Mouse (Mus musculus): ENCODE measurements around the gene Tmem97.
"Not testable (repeated sequence)": the region's sequence is repeated elsewhere in the genome, so short reads cannot be mapped to it uniquely, and the experiment has no call there.

Gene Tmem97

DNA sequence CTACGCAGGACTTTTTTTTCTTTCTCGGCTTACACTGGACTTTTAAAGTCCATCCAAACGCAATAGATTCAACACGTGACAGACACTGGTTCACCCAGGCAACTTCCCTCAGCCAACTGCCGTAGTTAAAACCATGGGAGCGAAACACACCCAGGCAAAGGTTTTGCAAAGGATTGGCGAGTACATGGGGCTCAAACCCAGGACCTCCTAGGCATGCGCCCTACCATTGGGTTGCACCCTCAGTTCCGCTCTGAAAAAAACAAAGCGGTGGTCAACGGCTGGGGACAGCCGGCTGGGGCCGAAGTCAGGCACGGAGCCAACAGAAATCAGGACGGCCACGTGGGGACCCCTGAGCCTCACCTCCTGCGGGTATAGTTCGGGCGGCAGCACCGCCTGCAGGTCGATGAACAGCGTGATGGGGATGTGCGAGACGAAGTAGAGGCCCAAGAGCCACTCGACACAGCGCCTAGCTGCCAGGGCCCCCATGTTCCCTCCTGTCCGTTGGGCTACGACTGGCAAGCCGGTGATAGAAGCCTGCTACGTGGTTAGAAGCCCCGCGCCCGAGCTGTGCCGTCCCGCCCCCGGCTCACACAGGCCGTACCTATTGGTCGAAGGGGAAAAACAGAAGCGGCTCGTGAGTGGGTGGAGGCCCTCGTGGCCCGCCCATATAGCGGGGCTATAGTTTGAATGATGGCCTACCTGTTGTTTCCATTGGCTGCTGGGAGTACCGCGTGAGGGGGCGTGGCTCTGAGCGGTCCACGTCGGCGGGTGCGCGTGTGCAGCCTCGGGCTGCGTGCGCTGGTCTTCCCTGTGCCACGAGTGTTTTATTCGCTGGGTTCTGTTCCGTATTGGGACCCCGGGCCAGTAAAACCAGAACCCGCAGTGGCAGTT is at the start of gene Tmem97:
Gene Tmem97 (minus strand): TSS at position 610 of the 891 bp plus-strand sequence.
- CTCF ChIA-PET = interaction anchor here in 2 of 4 experiments (0.5 to 1.4 kb wide), 5 partner anchors 10 to 300 kb away, joined by 3 read pairs; no protein-coding TSS in a partner anchor
- POLR2A ChIA-PET = interaction anchor here in 3 of 4 experiments (0.6 to 13.7 kb wide), 26 partner anchors 7 to 289 kb away, joined by 3 to 205 read pairs (median 4); partner anchors contain the start of genes Ift20 (in 3 of the 3), Poldip2 (in 3 of the 3), Tmem199 (in 3 of the 3) and Tnfaip1 (in 3 of the 3)

DNA sequence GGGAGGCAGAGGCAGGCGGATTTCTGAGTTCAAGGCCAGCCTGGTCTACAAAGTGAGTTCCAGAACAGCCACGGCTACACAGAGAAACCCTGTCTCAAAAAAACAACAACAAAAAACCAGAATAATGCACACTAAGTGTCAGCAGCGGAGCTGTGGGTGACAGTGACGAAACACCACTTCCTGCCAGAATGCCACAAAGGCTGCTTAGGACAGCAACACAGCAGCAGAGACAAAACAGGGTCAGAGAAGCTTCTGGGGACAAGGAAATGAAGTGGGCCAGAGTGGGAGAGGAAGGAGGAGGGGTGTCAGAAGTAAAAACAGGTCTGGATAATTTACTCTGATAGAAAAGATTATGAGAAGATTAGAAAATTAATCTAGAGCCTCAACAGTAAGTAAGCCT is 49.5 kb upstream of the Tmem97 start:
- ChIA-PET CTCF (interaction anchor here in 1 of 4 experiments (0.7 kb wide), 1 partner anchor 11 kb away, joined by 17 read pairs; no protein-coding TSS in a partner anchor), POLR2A (interaction anchor here in 1 of 4 experiments (1.2 kb wide), 1 partner anchor 172 kb away, joined by 3 read pairs; no protein-coding TSS in a partner anchor)

DNA sequence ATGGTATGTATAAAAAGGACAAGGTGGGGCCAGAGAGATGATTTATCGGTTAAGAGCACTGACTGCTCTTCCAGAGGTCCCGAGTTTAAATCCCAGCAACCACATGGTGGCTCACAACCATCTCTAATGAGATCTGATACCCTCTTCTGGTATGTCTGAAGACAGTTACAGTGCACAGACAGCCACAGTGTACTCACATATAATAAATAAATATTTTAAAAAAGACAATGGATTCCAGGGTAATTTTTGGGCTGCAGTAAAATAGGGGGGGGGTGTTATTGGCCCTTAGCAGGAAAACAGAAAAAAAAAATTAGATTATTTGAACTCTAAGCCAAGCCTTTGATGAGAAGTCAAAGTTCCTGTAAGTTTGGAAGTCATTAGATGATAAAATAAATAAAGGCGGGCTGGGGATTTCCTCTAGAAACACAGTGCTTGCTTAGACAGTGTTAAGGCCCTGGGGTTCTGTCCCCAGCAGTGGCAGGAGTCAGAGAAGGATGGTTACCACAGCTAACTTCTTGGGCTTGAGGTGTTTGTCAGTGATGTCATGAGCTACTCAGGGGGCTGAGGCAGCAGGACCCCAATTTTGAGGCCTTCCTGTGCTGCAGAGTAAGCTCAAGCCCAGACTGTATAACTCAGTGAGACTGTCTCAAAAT is 48.3 kb upstream of the Tmem97 start:
- ChIA-PET POLR2A (interaction anchor here in 2 of 4 experiments (0.7 to 1.2 kb wide), 3 partner anchors 98 to 542 kb away, joined by 3 read pairs; partner anchors contain the start of gene Nlk (in 1 of the 2)), CTCF (no interaction called here)

DNA sequence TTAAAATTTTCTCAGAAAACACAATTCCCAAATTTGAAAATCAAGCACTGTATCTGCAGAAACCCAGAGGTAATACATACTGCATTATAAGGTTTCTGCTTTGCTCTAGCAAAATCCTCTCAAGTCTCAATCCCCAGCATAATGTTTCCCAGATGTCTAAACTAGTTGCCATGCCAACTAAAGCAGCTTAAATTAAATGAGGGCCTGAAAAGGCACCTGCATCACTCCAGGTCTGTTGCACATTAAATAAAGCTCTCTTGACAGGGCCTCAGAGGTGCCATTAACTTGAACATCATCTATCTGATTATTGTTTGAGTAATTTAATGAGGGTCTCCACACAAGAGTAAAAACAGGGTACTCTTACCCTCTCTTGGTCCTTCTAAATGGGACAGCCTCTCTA is 46.2 kb upstream of the Tmem97 start:
- ChIA-PET CTCF (no interaction called here), POLR2A (no interaction called here)

DNA sequence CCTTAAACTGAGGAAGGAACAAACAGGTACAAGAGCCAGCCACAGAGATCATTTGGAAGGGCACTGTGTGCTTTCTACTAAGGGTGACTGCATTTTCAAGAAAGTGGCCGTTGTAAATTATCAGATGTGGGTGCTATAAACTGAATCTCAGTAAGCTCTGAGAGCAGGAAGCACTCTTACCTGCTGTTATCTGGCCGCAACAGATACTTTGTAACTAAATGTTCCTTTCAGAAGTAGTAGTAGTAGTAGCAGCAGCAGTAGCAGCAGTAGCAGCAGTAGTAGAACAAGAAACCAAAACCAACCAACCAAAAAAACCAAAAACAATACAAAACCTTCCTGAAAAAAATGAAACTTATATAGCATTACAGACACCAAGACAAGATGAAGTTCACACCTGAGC is 45.2 kb upstream of the Tmem97 start:
- POLR2A ChIA-PET = interaction anchor here in 1 of 4 experiments (0.6 kb wide), 1 partner anchor 12 kb away, joined by 4 read pairs; no protein-coding TSS in a partner anchor
- CTCF ChIA-PET = no interaction called here

DNA sequence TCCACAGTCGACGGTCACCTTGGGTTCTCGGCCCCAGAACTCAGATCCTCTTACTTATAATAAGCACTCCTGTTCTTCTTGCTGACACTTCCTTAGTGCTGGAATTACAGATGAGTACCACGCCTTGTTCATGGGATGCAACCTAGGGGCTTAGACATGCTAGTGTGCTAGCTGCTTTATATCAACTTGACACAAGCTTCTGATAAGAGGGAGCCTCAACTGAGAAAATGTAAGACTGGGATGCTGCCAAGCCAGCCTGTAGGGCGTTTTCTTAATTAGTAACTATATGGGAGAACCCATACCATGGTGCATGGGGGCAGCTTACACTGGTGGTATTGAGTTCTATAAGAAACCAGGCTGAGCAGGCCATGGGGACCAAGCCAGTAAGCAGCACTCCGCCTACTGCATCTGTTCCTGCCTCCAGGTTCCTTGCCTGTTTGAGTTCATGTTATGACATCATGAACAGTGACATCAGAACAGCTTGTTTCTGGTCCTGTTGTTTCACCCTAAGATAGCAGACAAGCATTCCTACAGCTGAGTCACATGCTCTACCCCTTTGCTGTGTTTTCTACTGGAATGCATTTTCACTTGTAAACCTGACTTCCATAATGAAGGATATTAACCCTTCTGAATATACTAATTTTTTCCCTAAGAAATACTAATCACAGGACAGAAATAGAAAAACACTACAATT is 43.8 kb upstream of the Tmem97 start:
- POLR2A ChIA-PET = interaction anchor here in 1 of 4 experiments (1.3 kb wide), 1 partner anchor 12 kb away, joined by 3 read pairs; no protein-coding TSS in a partner anchor
- CTCF ChIA-PET = interaction anchor here in 1 of 4 experiments (0.6 kb wide), 1 partner anchor 219 kb away, joined by 8 read pairs; no protein-coding TSS in a partner anchor

DNA sequence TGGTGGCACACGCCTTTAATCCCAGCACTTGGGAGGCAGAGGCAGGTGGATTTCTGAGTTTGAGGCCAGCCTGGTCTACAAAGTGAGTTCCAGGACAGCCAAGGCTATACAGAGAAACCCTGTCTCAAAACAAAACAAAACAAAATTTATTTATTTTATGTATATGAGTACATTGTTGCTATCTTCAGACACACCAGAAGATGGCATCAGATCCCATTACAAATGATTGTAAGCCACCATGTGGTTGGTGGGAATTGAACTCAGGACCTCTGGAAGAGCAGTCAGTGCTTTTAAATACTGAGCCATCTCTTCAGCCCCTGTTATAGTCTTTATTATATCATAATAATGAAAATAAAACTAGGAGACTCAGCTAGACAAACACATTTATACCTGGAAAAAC is 37.1 kb upstream of the Tmem97 start:
- CTCF ChIA-PET = interaction anchor here in 1 of 4 experiments (1.3 kb wide), 1 partner anchor 309 kb away, joined by 3 read pairs; no protein-coding TSS in a partner anchor
- POLR2A ChIA-PET = not testable (repeated sequence)

DNA sequence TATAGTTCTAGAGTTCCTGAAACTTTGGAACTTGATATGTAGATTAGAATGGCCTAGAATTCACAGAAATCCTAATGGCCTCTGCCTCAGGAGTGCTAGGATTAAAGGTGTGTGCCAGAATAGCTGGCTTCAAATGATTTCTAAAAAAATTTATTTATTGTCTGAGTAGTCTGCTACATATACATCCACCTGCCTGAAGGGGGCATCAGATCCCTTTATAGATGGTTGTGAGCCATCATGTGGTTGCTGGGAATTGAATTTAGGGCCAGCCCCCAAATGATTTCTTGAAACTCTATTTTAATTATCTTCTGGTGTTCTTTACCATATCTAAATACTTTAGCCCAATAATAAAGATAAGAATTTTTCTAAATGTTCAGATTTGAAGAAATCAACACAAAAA is 35.5 kb upstream of the Tmem97 start:
- CTCF ChIA-PET = interaction anchor here (0.6 to 1.7 kb wide), 8 partner anchors 45 to 370 kb away, joined by 3 to 14 read pairs (median 4); no protein-coding TSS in a partner anchor
- POLR2A ChIA-PET = interaction anchor here in 1 of 4 experiments (0.5 kb wide), 1 partner anchor 284 kb away, joined by 3 read pairs; no protein-coding TSS in a partner anchor

DNA sequence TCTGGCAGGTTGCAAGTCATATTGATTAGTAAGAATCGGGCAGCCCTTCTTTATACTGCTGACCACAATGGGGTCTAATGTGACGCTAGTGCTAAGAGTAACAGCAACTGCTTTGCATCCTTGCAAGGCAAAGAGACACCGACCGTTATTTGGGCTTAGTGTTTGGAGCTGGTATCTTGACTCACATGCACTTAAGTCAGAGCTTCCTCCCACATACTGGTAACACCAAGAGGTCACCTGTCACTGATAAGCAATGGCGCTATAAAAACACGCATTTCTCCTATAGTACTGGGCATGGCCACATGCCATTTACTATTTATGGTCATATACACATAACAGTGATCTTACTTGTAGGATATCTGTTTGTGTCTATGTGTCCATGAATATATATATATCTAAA is 32.3 kb upstream of the Tmem97 start:
- CTCF ChIA-PET = interaction anchor here in 1 of 4 experiments (1.2 kb wide), 1 partner anchor 22 kb away, joined by 4 read pairs; no protein-coding TSS in a partner anchor
- POLR2A ChIA-PET = interaction anchor here in 1 of 4 experiments (0.6 to 1.2 kb wide), 3 partner anchors 28 to 757 kb away, joined by 3 to 4 read pairs (median 3); partner anchors contain the start of gene Nf1

DNA sequence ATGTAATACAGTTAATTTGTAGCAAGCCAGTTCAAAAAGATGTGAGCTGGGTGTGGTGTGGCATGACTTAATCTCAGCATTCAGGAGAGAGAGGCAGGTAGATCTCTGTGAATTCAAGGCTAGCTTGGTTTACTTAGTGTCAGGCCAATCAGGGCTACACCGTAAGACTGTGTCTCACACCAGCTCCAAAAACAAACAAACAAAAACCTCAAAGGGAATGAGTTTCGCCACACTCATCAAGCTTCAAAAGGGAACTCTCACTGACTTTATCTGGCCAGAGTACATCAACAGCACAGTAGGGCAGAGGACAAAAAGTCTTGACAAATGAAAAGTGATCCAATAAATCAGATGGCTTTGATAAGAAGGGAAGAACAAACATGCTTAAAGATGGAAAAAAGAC is 24.4 kb upstream of the Tmem97 start:
- ChIA-PET CTCF (interaction anchor here in 3 of 4 experiments (1.0 to 2.5 kb wide), 5 partner anchors 15 to 348 kb away, joined by 3 to 11 read pairs (median 3); no protein-coding TSS in a partner anchor), POLR2A (interaction anchor here in 2 of 4 experiments (1.0 kb wide), 2 partner anchors 17 to 39 kb away, joined by 3 read pairs; partner anchors contain the start of genes Ift20 (in 1 of the 2) and Tnfaip1 (in 1 of the 2))

DNA sequence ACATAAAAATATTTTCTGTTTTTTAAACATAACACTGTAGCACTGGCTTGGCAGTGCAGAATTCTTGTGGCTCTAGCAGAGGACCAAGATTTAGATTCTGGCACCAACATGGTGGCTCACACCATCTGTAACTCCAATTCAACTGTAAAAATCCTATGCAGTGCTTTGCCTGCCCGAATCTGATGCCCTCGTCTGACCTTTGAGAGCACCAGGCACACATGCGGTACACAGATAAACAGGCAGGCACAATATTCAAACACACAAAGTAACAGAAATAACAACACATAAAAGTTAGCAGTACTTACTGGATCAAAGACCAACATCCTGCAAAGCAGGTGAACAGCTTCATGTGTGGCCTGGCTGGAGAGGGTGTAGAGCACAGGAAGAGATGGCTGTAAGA is 24.0 kb upstream of the Tmem97 start:
- CTCF ChIA-PET = interaction anchor here in 2 of 4 experiments (0.6 to 2.5 kb wide), 5 partner anchors 14 to 119 kb away, joined by 3 to 11 read pairs (median 3); partner anchors contain the start of gene Tmem97 (in 1 of the 2)
- POLR2A ChIA-PET = interaction anchor here in 3 of 4 experiments (0.7 to 1.0 kb wide), 3 partner anchors 17 to 1202 kb away, joined by 3 read pairs; partner anchors contain the start of genes Ift20 (in 1 of the 3) and Tnfaip1 (in 1 of the 3)

DNA sequence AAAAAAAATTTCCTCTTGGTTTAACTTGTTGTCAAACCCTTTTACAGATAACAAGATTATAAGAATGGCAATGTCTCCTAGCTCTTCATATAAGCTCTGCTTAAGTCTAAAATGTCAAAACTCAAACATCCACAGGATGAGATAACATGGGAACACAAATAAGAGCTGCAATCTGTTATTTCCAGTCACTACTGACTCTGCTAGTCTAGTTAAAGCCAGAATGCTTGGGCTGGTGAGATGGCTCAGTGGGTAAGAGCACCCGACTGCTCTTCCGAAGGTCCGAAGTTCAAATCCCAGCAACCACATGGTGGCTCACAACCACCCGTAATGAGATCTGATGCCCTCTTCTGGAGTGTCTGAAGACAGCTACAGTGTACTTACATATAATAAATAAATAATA is 23.5 kb upstream of the Tmem97 start:
- CTCF ChIA-PET = interaction anchor here in 2 of 4 experiments (0.6 to 2.5 kb wide), 5 partner anchors 14 to 119 kb away, joined by 3 to 11 read pairs (median 4); partner anchors contain the start of gene Tmem97 (in 1 of the 2)
- POLR2A ChIA-PET = interaction anchor here in 3 of 4 experiments (0.6 to 1.0 kb wide), 3 partner anchors 11 to 1202 kb away, joined by 3 read pairs; partner anchors contain the start of genes Ift20 (in 1 of the 3) and Tnfaip1 (in 1 of the 3)

DNA sequence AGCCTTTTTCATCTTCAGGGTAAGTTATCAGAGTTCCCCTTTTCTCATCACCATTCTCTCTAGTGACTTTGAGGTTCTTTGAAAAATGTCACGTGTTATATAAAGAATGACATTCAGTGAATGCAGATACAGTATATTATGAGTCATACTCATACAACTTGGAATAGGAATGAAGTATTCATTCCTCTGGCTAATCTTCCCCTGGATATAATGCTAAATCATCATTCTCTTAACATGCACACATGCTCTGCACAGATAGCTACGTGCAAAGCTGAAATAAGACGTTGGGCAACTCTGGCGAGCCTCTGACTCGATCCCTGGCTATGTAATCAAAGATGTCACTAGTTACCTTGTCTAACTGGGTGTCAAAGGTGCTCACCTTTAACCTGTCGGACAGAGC is 21.3 kb upstream of the Tmem97 start:
- POLR2A ChIA-PET = no interaction called here

DNA sequence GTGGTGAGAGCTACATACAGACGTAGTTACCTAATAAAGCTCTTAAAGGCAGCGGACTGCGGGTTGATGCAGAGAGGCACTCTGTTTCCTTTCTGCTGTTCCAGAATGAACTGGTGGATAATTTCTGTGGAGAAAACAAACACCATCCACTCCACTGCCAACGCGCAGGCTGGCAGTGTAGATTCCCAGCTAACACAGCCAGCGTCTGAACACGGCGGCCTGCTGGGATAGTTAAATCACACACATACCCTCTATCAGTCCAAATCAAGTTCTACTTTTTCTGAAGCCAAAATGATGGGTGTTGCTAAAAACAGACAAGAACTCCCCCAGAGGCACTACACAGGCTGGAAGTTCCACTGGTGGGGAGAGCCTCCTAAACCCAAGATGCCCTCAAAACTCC is 20.9 kb upstream of the Tmem97 start:
- POLR2A ChIA-PET = no interaction called here
- CTCF ChIA-PET = interaction anchor here in 1 of 4 experiments (1.4 kb wide), 1 partner anchor 251 kb away, joined by 3 read pairs; no protein-coding TSS in a partner anchor

More for the DNA sequence above, 21.3 kb upstream of the Tmem97 start:
- CTCF ChIA-PET = no interaction called here

DNA sequence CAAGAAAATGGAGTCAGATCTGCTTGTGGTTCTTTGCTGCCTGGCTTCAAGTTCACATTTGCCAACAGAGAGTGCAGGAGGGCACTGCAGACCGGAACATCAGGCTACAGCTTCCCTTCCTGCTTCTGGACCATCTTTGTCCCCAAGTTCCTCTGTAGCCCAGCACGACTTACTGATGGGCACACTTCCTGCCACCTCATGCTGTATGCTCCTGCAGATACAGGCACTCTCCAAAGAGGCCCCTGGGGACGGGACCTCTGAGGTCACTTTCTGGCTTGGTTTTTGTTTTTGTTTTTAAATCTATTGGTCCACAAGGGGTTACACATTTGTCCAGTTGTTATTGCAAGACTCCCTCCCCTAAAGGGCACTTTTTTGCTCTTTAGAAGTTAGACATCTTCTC is 19.2 kb upstream of the Tmem97 start:
- CTCF ChIA-PET = no interaction called here
- POLR2A ChIA-PET = no interaction called here

DNA sequence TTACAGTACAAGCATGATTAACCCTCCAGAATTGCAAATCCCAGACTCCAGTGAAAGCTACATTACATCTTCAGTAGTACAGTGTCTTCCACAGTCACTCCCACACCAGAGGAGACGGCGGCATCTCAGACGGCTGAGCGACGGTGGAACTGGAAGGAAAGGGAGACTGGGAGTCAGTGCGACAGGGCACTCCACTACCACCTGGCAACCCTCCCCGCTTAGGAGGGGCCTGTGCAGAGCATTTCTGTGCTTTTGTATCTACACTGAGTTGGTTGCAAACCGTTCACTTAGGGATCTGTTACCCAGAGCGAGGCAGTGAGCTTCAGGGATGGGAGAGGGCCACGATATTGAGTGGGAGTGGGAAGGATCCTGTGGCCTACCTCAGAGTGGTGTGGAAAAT is 18.2 kb upstream of the Tmem97 start:
- CTCF ChIA-PET = interaction anchor here in 1 of 4 experiments (0.6 kb wide), 1 partner anchor 859 kb away, joined by 4 read pairs; no protein-coding TSS in a partner anchor
- POLR2A ChIA-PET = interaction anchor here in 1 of 4 experiments (0.8 to 1.4 kb wide), 3 partner anchors 12 to 43 kb away, joined by 3 to 5 read pairs (median 3); no protein-coding TSS in a partner anchor

DNA sequence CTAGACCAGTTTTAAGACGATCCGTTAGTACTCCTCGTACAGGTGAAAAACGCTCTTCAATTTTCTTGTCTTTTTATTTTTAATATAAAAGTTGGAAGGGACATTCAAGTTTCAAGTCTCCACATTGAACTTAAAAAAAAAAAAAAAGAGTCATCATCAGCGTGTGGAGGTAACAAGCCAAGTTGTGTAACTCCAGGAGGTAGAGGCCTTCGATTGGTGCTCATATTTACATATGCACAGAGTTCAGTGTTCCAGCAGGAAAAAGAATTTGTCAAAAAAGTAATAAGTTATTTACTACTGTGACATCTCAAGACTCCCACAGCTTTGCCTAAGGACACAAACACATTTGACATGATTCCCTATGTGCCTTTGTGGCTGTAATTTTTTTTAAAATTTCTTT is 17.0 kb upstream of the Tmem97 start:
- ChIA-PET CTCF (interaction anchor here in 1 of 4 experiments (0.7 kb wide), 1 partner anchor 497 kb away, joined by 5 read pairs; no protein-coding TSS in a partner anchor), POLR2A (interaction anchor here in 2 of 4 experiments (0.6 to 1.3 kb wide), 4 partner anchors 10 to 181 kb away, joined by 3 to 6 read pairs (median 4); no protein-coding TSS in a partner anchor)

Data from embryonic stem cell, embryonic (primary cell).